Mouse (Mus musculus): ENCODE results near the gene Alb.

DNA sequence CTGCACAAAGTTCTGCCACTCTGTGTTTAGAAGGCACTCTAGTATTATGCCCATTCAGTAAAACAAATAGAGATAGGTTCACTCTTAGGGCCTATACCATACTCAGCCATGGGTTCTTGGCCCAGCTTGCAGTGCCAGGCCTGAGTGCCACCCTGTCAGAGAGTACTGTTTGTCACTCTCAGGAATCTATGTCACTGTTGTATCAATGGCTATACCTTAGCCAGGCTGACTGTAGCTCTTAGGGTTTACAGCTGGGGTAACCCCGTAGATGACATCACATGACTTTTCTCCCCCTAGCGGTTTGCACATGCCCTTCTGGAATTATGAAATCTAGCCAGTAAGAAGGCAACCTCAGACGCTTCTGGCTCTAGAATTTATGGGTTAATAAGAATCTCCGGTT, 33.6 kb downstream of the Alb start:
- TF ChIP-seq MEF2A (IDR thresholded peaks at IDR 0.05; ENCODE audit: extremely low read depth, insufficient replicate concordance, low read depth, low read length, poor library complexity, severe bottlenecking) (no peak), BHLHE40 (IDR thresholded peaks at IDR 0.05; ENCODE audit: borderline replicate concordance, low read depth, low read length) (no peak), ETS1 (IDR thresholded peaks at IDR 0.05; ENCODE audit: low read depth, low read length) (no peak), TBP (IDR thresholded peaks at IDR 0.05; ENCODE audit: low read depth, low read length) (no peak), CTCF (IDR thresholded peaks at IDR 0.05 in 2 of 3, conservative IDR thresholded peaks at IDR 0.05 in 1 of 3; ENCODE audit: control insufficient read depth in 1 of 3, insufficient read depth in 1 of 3, low read depth in 2 of 3, low read length in 3 of 3, poor library complexity in 1 of 3, severe bottlenecking in 1 of 3) (no peak), POLR2A (IDR thresholded peaks at IDR 0.05; ENCODE audit: control insufficient read depth in 1 of 2, insufficient read depth in 1 of 2, low read depth in 1 of 2, low read length in 2 of 2, poor library complexity in 1 of 2) (no peak), ZMIZ1 (IDR thresholded peaks at IDR 0.05; ENCODE audit: low read depth, low read length) (no peak), TAL1 (IDR thresholded peaks at IDR 0.05; ENCODE audit: low read length) (no peak)

Measured in MEL (cell line).